Mouse (Mus musculus): Measurements from ENCODE around the gene Magea8.
"Not testable (repeated sequence)": the region's sequence is repeated elsewhere in the genome, so short reads cannot be mapped to it uniquely, and the experiment has no call there.

The Magea8 gene

GRCm38 (mm10) chrX:154995750-154996149 lies at the start of gene Magea8:
Gene Magea8, minus strand, starts transcription at chrX:154995850.
- not testable (repeated sequence) for DNase-seq (ENCODE audit: low read depth in 2 of 2, low spot score in 2 of 2)

- not testable (repeated sequence) for DNase-seq (ENCODE audit: low read depth in 2 of 2, low spot score in 2 of 2)
Observed at GRCm38 (mm10) chrX:154949405-154949804, 46.2 kb downstream of the Magea8 start, which contains the start of gene Magea3. Gene Magea3, minus strand, starts transcription at chrX:154949505.

GRCm38 (mm10) chrX:154935887-154936286 lies 59.8 kb downstream of the Magea8 start, which contains the start of gene Magea6:
Gene Magea6, minus strand, starts transcription at chrX:154935987.
- not testable (repeated sequence) for DNase-seq (ENCODE audit: low read depth in 2 of 2, low spot score in 2 of 2)
